Mouse (Mus musculus) stomach, embryonic 16.5 days (tissue): ENCODE measurements around the gene Nexn. TPM values are rescaled to one million over a fixed set of nuclear protein-coding genes. Genes with fewer than 3 reads are reported as not detected.
A peak's percentile ranks its signal among the peaks of the same experiment; 100 is the strongest.

ENCODE experiments used
- ATAC-seq: fragments of 200-750 bp; cut with Nextera tagmentation; 2 replicates; pipeline ENCODE4 v1.8.0; 2017; ENCODE audit warnings: moderate number of reproducible peaks, moderate TSS enrichment; ENCODE audit not compliant: insufficient read depth, low FRiP score
- H3K27ac ChIP-seq: fragments of 300-500 bp; sonication (generic); 2 replicates; pipeline ENCODE4 v1.5.1; 2014; ENCODE audit warnings: low read length
- H3K27me3 ChIP-seq: fragments of 300-500 bp; sonication (generic); 2 replicates; pipeline ENCODE4 v1.6.1; 2014; ENCODE audit warnings: low read length, control low read depth, mixed read lengths; ENCODE audit not compliant: control insufficient read depth, insufficient read depth
- H3K36me3 ChIP-seq: fragments of 300-500 bp; sonication (generic); 2 replicates; pipeline ENCODE4 v1.6.1; 2014; ENCODE audit warnings: low read length; ENCODE audit not compliant: control insufficient read depth, insufficient read depth
- H3K4me1 ChIP-seq: fragments of 300-500 bp; sonication (generic); 2 replicates; pipeline ENCODE4 v1.6.1; 2014; ENCODE audit warnings: low read length, control low read depth, mixed read lengths; ENCODE audit not compliant: control insufficient read depth, insufficient read depth
- H3K4me2 ChIP-seq: fragments of 300-500 bp; sonication (generic); 2 replicates; pipeline ENCODE4 v1.6.1; 2014; ENCODE audit warnings: low read depth, low read length, mixed read lengths
- H3K4me3 ChIP-seq: fragments of 300-500 bp; sonication (generic); replicated peaks from 2 replicates; pipeline ENCODE4 v1.5.1; 2014; ENCODE audit warnings: mild to moderate bottlenecking, low read length
- H3K9ac ChIP-seq: fragments of 300-500 bp; sonication (generic); 2 replicates; pipeline ENCODE4 v1.6.1; 2014; ENCODE audit warnings: low read length
- H3K9me3 ChIP-seq: fragments of 300-500 bp; sonication (generic); replicated peaks from 2 replicates; pipeline ENCODE4 v1.6.1; 2016; ENCODE audit warnings: low read length, control low read depth; ENCODE audit not compliant: control insufficient read depth
- WGBS: fragments of 180-500 bp; shearing (Covaris S2); extraction: QIAGEN DNeasy Blood & Tissue Kit; methylation state at CpG from one replicate; pipeline ENCODE4 v1.1.7; 2014; 5-methylcytosine and 5-hydroxymethylcytosine counted together
- polyA plus RNA-seq: library from polyadenylated mRNA; unstranded; fragments of >200 nt; fragmentation: Nextera tagmentation; extraction: Ambion mirVana; gene quantifications from 2 replicates; pipeline ENCODE4 v1.2.1, GENCODE M21; 2015

Nexn gene
- polyA plus RNA-seq, 1 experiment from 2014 or later = 44.9 TPM

GRCm38 (mm10) chr3:152190679-152191477, 75.3 kb downstream of the Nexn start:
- ATAC-seq = no peak
- H3K4me2 ChIP-seq = peak overlapping the region; percentile 48
- peak overlapping the region; percentile 28 for H3K27ac ChIP-seq
- peak overlapping the region; percentile 50 for H3K9ac ChIP-seq
- no peaks in the 10 kb centered on the region for H3K27me3 ChIP-seq
- H3K9me3 ChIP-seq = no peaks in the 10 kb centered on the region
- H3K4me3 ChIP-seq = peak overlapping the region; percentile 31
- H3K4me1 ChIP-seq = peaks cover 9% of the 10 kb centered on the region
- no peaks in the 10 kb centered on the region for H3K36me3 ChIP-seq
- WGBS = 58% methylated on average over 9 of the region's 9 CpGs

- peak overlapping the region; percentile 29 for H3K9ac ChIP-seq
- H3K4me3 ChIP-seq = peak overlapping the region; percentile 12
- H3K27me3 ChIP-seq = no peaks in the 10 kb centered on the region
- no peak for ATAC-seq
- peaks cover 9% of the 10 kb centered on the region for H3K4me1 ChIP-seq
- H3K36me3 ChIP-seq = no peaks in the 10 kb centered on the region
- H3K9me3 ChIP-seq = no peaks in the 10 kb centered on the region
- peak overlapping the region; percentile 17 for H3K4me2 ChIP-seq
- H3K27ac ChIP-seq = peak overlapping the region; percentile 84
- 35% methylated on average over 4 of the region's 4 CpGs for WGBS
Measured at GRCm38 (mm10) chr3:152189306-152189705, 76.8 kb downstream of the Nexn start.

Other genes starting within 250 kb of the Nexn start
- 56.1 and 59.9 TPM in 2 replicates for gene Gipc2, start 100.1 kb downstream of the Nexn start, polyA plus RNA-seq
- 38.9 and 39.8 TPM in 2 replicates for gene Dnajb4, start 56.0 kb downstream of the Nexn start, polyA plus RNA-seq
- 156 and 169 TPM in 2 replicates for gene Fubp1, start 55.9 kb downstream of the Nexn start, polyA plus RNA-seq
- gene Miga1, start 74.1 kb upstream of the Nexn start, polyA plus RNA-seq = 10.9 and 11.1 TPM in 2 replicates
- 44.3 and 45.8 TPM in 2 replicates for gene Usp33, start 80.1 kb upstream of the Nexn start, polyA plus RNA-seq
- gene Zzz3, start 129.1 kb upstream of the Nexn start, polyA plus RNA-seq = 36.8 and 37.9 TPM in 2 replicates